Mouse (Mus musculus) lung, postnatal 0 days (tissue): ENCODE measurements at regions not wholly inside any gene's neighbourhood (a gene's known extent, or its start where the extent isn't known, plus 50 kb on each side); places are given as distances from the start of the nearest gene placed in this dataset.

Source experiments
- CTCF ChIP-seq: IDR thresholded peaks from 2 replicates; pipeline ENCODE4 v1.5.1; 2016; ENCODE audit warnings: antibody characterized with exemption, mild to moderate bottlenecking
- EP300 ChIP-seq: IDR thresholded peaks from 2 replicates; pipeline ENCODE4 v1.6.1; 2016; ENCODE audit warnings: antibody characterized with exemption, mild to moderate bottlenecking, control low read depth

GRCm38 (mm10) chr1:163563064-163563463 is 159.6 kb upstream of the Gorab start:
- no peak for TF ChIP-seq CTCF
- no peak for TF ChIP-seq EP300
